Mouse (Mus musculus) kidney, adult 2 months (tissue): Measurements from ENCODE around the gene Adh4.

Experiments
- CTCF ChIP-seq: fragments of 200-500 bp; conservative IDR thresholded peaks from 2 replicates; pipeline ENCODE4 v1.5.1; 2011; ENCODE audit warnings: low read depth, mild to moderate bottlenecking, control low read depth, low read length, moderate library complexity, mixed read lengths; ENCODE audit not compliant: insufficient read depth, insufficient read length
- POLR2A ChIP-seq: fragments of 200-500 bp; IDR thresholded peaks from one replicate; pipeline ENCODE4 v1.6.1; 2011; ENCODE audit warnings: low read depth, low read length, control low read depth

DNA sequence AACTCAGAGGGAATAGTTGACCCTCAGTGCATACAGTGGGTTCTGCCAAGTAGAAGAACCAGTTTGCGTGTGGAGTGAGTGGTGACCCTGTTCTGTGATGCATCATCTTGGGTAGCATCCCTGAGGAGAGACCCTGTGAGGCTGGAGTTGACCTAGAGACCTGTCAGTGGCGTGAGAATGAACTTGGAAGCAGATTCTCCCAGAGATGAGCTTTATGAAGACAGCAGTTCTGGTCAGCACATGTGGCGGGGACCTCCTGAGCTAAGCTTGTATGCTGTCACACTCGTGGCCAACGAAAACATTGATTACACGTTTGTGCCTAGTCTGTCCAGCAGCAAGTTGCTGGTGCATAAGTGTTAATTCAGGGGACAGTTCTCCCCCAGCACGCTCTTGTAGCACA lies 9.4 kb upstream of the Adh4 start:
- no peak for TF ChIP-seq CTCF
- no peak for TF ChIP-seq POLR2A
